Comparison of ENCODE assay signal across 23 mouse cellular contexts in the genomic region with DNA sequence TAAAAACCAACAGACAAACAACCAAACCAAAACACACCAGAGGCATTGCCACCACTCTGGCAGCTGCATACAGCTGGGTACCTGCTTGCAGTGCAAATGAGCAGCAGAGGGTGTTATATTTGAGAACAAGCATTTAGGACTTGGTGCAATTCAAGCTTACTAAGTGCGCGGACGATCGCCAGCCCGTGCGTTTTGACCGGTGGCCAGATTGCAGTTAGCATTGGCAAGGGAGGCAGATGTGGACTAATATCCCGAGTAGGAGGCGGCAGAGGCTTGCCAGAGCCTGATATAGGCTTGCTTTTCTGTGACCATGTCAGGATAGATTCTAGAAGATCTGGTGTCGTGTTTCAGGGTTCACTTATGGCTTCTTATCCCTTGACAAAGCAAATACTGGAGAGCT. TPM values are rescaled to one million over a fixed set of nuclear protein-coding genes. Genes with fewer than 3 reads are reported as not detected.
DNase-seq lines count a peak whose midpoint lies in the region; ATAC-seq lines count a peak whose summit lies in the region.
"Had no signal": no experiment of that assay in that cellular context is flagged by ENCODE, and none has a peak within 500 bp of the region (broad histone marks: within the 10 kb centered on the region; RNA-seq: fewer than 3 reads in every experiment).

No protein-coding gene starts in this region.

- H3K4me1 ChIP-seq in heart, embryonic 10.5 days = peaks cover 2% of the 10 kb centered on the region; the same call in 1 of the 2 replicates
- no peaks in the 10 kb centered on the region; the same call in 1 of the 2 replicates for H3K4me1 ChIP-seq in hindbrain, embryonic 14.5 days (replicated peaks; ENCODE audit: control insufficient read depth, insufficient read depth, low read length)
- H3K4me1 ChIP-seq: limb, embryonic 12.5 days had no signal

- H3K27ac ChIP-seq in heart, embryonic 10.5 days = no peak overlapping the region
- H3K27ac ChIP-seq in hindbrain, embryonic 14.5 days = no peak overlapping the region
- H3K27ac ChIP-seq: forebrain, embryonic 10.5 days; heart, adult 2 months; hindbrain, postnatal 0 days; limb, embryonic 12.5 days; liver, embryonic 14.5 days; macrophage; midbrain, embryonic 10.5 days had no signal

- H3K9ac ChIP-seq in hindbrain, embryonic 14.5 days = no peak overlapping the region
- H3K9ac ChIP-seq: forebrain, postnatal 0 days; limb, embryonic 12.5 days; liver, embryonic 14.5 days had no signal

- H3K36me3 ChIP-seq in heart, embryonic 10.5 days = peaks cover 63% of the 10 kb centered on the region
- H3K36me3 ChIP-seq in hindbrain, embryonic 14.5 days (replicated peaks; ENCODE audit: control insufficient read depth, insufficient read depth) = peaks cover 8% of the 10 kb centered on the region

- no peak overlapping the region for H3K4me2 ChIP-seq in hindbrain, embryonic 14.5 days (replicated peaks)
- H3K4me2 ChIP-seq: limb, embryonic 12.5 days had no signal

- H3K9me3 ChIP-seq in heart, embryonic 10.5 days = no peaks in the 10 kb centered on the region
- no peaks in the 10 kb centered on the region for H3K9me3 ChIP-seq in hindbrain, embryonic 14.5 days (ENCODE audit: control insufficient read depth, low read length)
- H3K9me3 ChIP-seq: forebrain, embryonic 10.5 days; limb, embryonic 12.5 days; midbrain, embryonic 10.5 days had no signal

- no peak overlapping the region for H3K4me3 ChIP-seq in heart, embryonic 10.5 days
- H3K4me3 ChIP-seq in hindbrain, embryonic 14.5 days (replicated peaks; ENCODE audit: low read length) = no peak overlapping the region
- H3K4me3 ChIP-seq: forebrain, embryonic 10.5 days; heart, adult 2 months; limb, embryonic 12.5 days; midbrain, embryonic 10.5 days had no signal

- DNase-seq in adrenal gland, postnatal 14 days = peak; percentile 57
- DNase-seq in adrenal gland, adult (ENCODE audit: inconsistent age in 2 of 2, low spot score in 1 of 2) = no peak
- DNase-seq in heart, postnatal 10 days = peak; percentile 29 to 30
- no peak for DNase-seq in heart, embryonic 10.5 days (ENCODE audit: low spot score)
- DNase-seq in fat pad, adult 2 months (ENCODE audit: extremely low read depth, low read depth, low spot score) = peak; percentile 37
- peak; percentile 19 to 24 for DNase-seq in gastrocnemius, postnatal 36 days
- DNase-seq in retina, postnatal 1 day = no peak
- no peak for DNase-seq in hindbrain, embryonic 14.5 days (ENCODE audit: low spot score)
- DNase-seq: cerebellum, adult 9-11 months; embryo, embryonic 11 days; forebrain, postnatal 0 days; spleen, adult 18-20 months; thymus, postnatal 4 days had no signal

- H3K27me3 ChIP-seq in heart, embryonic 10.5 days (ENCODE audit: insufficient read depth, poor library complexity, severe bottlenecking) = no peaks in the 10 kb centered on the region
- H3K27me3 ChIP-seq in hindbrain, embryonic 14.5 days (ENCODE audit: control insufficient read depth, insufficient read depth, low read length) = no peaks in the 10 kb centered on the region
- H3K27me3 ChIP-seq: limb, embryonic 12.5 days had no signal

- WGBS in heart, embryonic 10.5 days = 85% methylated on average over 10 of the region's 10 CpGs
- WGBS in hindbrain, embryonic 14.5 days = 89% methylated on average over 10 of the region's 10 CpGs

- intact Hi-C loops in heart, postnatal 10 days (cut with DNase I) = no loop called here
- intact Hi-C loops in gastrocnemius, postnatal 36 days (cut with DNase I) = no loop called here

- no peak for ATAC-seq in hindbrain, embryonic 14.5 days (ENCODE audit: low FRiP score)
- ATAC-seq: activated CD4-positive, CD25-positive, alpha-beta regulatory T cell, adult 4 months; CD4-positive, CD25-positive, alpha-beta regulatory T cell, adult 4 months; forebrain, postnatal 0 days; hindbrain, postnatal 0 days; intestine, postnatal 0 days had no signal

RNA-seq across cellular contexts. Expression of a gene that starts 52.1 kb away (rescaled TPM):
- total RNA-seq in adrenal gland, postnatal 14 days (2021) = 66.1 and 66.8 TPM in 2 replicates
- 10 to 100 TPM; 29.2 to 30.2 TPM for total RNA-seq in heart, postnatal 10 days (2021)
- polyA plus RNA-seq in heart, embryonic 10.5 days (2016; fragmentation: Nextera tagmentation; extraction: Ambion mirVana) = 45.7 and 50.5 TPM in 2 replicates
- total RNA-seq in gastrocnemius, postnatal 36 days (2021) = 1 to 10 TPM; 7.6 to 9.7 TPM
- polyA plus RNA-seq in hindbrain, embryonic 14.5 days (2014; fragmentation: Nextera tagmentation; extraction: Ambion mirVana) = 34.3 and 34.8 TPM in 2 replicates

Comparison
In these comparisons a context has a peak if more than half of its experiments do, and no peak if none do; other contexts are left out.
1. DNase-seq: peak in adrenal gland, postnatal 14 days (single experiment), heart, postnatal 10 days (2 of 2), fat pad, adult 2 months (single experiment) and gastrocnemius, postnatal 36 days (2 of 2); none in adrenal gland, adult (0 of 2), heart, embryonic 10.5 days (single experiment), retina, postnatal 1 day (single experiment) and hindbrain, embryonic 14.5 days (single experiment).